Mouse (Mus musculus) E14TG2a.4 (cell line): Measurements from ENCODE around the gene Galnt9.

Experiments
- H3K27me3 ChIP-seq: 2 replicates; pipeline ENCODE4 v1.6.1; 2014; ENCODE audit warnings: low read length, control low read depth; ENCODE audit not compliant: insufficient read depth
- H3K36me3 ChIP-seq: 2 replicates; pipeline ENCODE4 v1.6.1; 2014; ENCODE audit warnings: low read length, control low read depth; ENCODE audit not compliant: insufficient read depth
- H3K4me1 ChIP-seq: replicated peaks from 2 replicates; pipeline ENCODE4 v1.6.1; 2014; ENCODE audit warnings: low read depth, low read length, control low read depth
- H3K4me3 ChIP-seq: replicated peaks from 2 replicates; pipeline ENCODE4 v1.5.1; 2014; ENCODE audit warnings: mild to moderate bottlenecking, low read length
- H3K9me3 ChIP-seq: 2 replicates; pipeline ENCODE4 v1.6.1; 2014; ENCODE audit warnings: low read length, control low read depth
- CTCF ChIP-seq: conservative IDR thresholded peaks from 2 replicates; pipeline ENCODE4 v1.5.1; 2014; ENCODE audit warnings: low read length
- NANOG ChIP-seq: IDR thresholded peaks from 2 replicates; pipeline ENCODE4 v1.6.1; 2014; ENCODE audit warnings: borderline replicate concordance, low read length, mixed read lengths
- POU5F1 ChIP-seq: IDR thresholded peaks from 2 replicates; pipeline ENCODE4 v1.6.1; 2014; ENCODE audit warnings: low read length, borderline replicate concordance

Gene Galnt9

DNA sequence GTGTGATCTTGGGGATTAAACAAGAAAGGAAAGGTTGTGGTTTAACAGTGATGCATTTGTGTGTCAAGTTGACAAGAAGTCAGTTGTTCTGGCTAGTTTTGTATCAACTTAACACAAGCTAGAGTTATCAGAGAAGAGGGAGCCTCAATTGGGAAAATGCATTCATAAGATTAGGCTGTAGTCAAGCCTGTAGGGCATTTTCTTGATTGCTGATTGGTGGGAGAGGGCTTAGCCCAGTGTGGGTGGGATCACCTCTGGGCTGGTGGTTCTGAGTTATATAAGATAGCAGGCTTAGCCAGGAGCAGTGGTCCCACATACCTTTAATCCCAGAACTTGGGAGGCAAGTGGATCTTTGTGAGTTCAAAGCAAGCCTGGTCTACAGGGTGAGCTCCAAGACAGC is 102.2 kb downstream of the Galnt9 start:
- Histone ChIP-seq H3K4me1 (peaks cover under 1% of the 10 kb centered on the region; the same call in 1 of the 2 replicates), H3K4me3 (no peak overlapping the region), H3K27me3 (no peaks in the 10 kb centered on the region), H3K9me3 (peaks cover 32% of the 10 kb centered on the region), H3K36me3 (peaks cover 70% of the 10 kb centered on the region)
- TF ChIP-seq CTCF (no peak), NANOG (no peak), POU5F1 (no peak)

DNA sequence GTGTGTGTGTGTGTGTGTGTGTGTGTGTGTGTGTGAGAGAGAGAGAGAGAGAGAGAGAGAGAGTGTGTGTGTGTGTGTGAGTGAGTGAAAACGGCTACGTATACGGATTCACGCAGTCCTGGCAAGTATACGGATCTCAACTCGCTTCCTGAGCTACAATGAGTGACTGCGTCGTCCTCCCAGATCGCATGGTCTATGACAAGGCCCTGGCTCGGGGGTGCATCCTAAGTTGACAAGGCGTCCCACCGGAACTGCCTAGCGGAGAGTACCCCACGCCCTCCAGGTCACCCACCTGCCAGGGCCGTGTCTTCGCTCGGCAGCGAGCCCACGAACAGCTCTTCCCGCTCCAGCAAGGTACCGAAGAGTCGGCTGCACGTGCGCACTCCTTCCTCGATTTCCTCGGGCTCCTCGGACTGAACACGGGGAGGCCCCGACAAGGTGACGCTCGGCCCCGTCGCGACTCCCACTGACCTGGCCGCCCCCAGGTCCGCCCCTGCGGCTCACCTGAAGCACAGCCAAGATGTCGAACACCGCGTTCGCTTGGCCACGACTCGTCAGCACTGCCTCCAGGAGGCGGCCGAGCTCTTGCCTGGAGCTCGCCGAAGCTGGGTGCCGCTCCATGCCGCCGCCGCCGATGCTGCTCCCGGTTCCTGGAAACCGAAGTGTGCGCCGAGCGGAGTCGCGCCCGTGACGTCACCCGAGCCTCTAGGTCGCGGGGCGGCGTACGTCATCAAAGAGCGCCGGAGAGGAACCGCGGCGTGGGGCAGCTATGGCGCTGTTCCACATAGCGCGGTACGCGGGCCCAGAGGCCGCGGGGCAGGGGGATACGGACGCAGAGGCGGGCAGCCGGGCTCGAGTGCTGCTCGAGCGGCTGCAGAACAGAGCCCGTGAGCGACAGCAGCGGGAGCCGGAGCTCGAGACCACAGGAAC is 108.8 kb downstream of the Galnt9 start, which contains the start of the genes Noc4l and Ddx51:
Gene Noc4l (minus strand): TSS at position 699 of the 930 bp plus-strand sequence.
Gene Ddx51 (plus strand): TSS at position 733 of the 930 bp plus-strand sequence.
- Histone ChIP-seq H3K4me1 (peaks cover 27% of the 10 kb centered on the region), H3K27me3 (no peaks in the 10 kb centered on the region), H3K9me3 (no peaks in the 10 kb centered on the region), H3K4me3 (peak within 1 kb of the TSS; percentile 99), H3K36me3 (peaks cover 81% of the 10 kb centered on the region)
- TF ChIP-seq POU5F1 (no peak), CTCF (no peak), NANOG (no peak)

DNA sequence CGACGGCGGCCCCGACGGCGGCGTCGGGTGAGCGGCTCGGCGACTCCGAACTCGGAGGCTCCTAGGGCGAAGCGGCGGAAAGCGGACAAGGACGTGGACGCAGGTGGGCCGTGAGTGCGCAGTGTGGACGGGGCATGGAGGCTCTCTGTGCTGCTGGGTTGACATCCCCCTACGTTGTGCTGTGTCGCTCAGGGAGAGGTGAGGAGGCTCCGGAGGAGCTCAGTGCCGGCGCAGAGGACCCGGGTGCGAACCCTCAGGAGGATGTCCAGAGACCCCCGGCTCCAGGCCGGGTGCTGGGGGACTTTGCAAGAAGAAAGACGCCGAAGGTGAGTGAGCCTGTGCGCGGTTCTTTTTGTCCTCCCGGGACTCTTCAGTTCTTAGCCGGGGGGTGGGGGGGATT is 109.5 kb downstream of the Galnt9 start:
- Histone ChIP-seq H3K4me1 (peaks cover 27% of the 10 kb centered on the region), H3K27me3 (no peaks in the 10 kb centered on the region), H3K36me3 (peaks cover 81% of the 10 kb centered on the region), H3K4me3 (peak overlapping the region; percentile 99), H3K9me3 (no peaks in the 10 kb centered on the region)
- TF ChIP-seq POU5F1 (no peak), CTCF (no peak), NANOG (no peak)

DNA sequence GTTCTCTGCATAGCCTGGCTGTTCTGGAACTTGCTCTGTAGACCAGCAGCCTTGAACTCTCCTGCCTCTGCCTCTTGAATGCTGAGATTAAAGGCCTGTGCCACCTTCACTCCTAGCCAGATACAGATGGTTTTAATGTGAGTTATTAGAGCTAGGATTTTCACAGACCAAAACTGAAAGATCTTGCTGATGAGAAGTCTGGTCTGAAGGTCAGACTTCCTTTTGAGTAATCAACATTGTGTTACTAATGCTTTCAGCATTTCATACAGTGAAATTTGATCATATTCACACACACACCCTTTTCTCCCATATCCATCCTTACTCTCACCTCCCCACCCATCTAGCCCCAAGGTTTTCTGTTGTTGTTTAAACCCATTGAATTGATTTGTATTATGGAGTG is 115.5 kb downstream of the Galnt9 start:
- Histone ChIP-seq H3K27me3 (no peaks in the 10 kb centered on the region), H3K9me3 (no peaks in the 10 kb centered on the region), H3K36me3 (peaks cover 97% of the 10 kb centered on the region), H3K4me1 (peaks cover 7% of the 10 kb centered on the region), H3K4me3 (no peak overlapping the region)
- no peak for TF ChIP-seq POU5F1
- no peak for TF ChIP-seq CTCF
- no peak for TF ChIP-seq NANOG

DNA sequence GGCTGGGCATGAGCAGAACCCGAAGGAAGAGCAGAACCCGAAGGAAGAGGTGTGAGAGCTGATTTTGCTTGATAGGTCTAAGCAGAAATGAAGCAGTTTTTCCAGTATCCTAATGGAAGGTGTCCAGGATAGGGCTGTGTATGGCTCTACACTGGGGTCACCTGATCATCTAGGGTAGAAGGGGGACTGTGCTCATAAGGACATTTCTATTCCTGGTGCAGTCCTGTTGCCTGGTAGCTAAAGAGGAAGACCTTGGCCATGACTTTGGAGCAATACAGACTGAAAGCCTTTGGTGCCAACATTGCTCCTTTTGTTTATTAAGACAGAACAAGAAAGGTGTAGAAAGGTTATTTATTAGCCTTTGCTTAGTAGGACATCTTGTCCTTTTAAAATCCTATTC is 119.9 kb downstream of the Galnt9 start:
- H3K36me3 ChIP-seq: peaks cover 97% of the 10 kb centered on the region
- no peaks in the 10 kb centered on the region for H3K9me3 ChIP-seq
- H3K4me1 ChIP-seq: peaks cover 9% of the 10 kb centered on the region; the same call in 1 of the 2 replicates
- H3K27me3 ChIP-seq: no peaks in the 10 kb centered on the region
- no peak for TF ChIP-seq CTCF
- no peak for TF ChIP-seq NANOG
- H3K4me3 ChIP-seq: no peak overlapping the region

DNA sequence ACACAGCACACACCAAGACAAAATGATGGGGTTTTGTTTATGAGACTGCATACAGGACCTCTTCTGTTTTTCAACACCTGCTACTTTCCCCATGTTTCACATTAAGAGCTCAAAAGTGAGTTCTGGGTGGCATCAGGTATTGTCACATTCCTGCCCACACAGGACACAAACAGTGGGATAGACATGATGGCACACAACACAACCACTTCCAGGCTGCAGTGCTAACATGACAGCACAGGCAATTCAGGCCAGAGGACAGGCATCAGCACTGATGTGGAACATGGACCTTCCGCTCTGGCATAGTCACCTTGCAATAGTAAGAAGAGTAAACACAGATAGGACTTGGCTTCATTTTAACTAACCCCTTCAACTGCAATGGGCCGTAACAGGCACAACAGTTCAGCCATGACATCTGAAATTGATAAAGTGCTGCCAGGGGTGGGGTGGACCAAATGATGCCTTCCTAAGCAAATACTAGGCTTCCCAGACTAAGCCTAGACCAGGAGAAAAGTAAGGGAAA is 120.7 kb downstream of the Galnt9 start:
- no peaks in the 10 kb centered on the region for H3K27me3 ChIP-seq
- peaks cover 97% of the 10 kb centered on the region for H3K36me3 ChIP-seq
- no peak for TF ChIP-seq POU5F1
- no peak for TF ChIP-seq NANOG
- no peak for TF ChIP-seq CTCF
- peaks cover 9% of the 10 kb centered on the region; the same call in 1 of the 2 replicates for H3K4me1 ChIP-seq
- H3K4me3 ChIP-seq: no peak overlapping the region
- no peaks in the 10 kb centered on the region for H3K9me3 ChIP-seq

DNA sequence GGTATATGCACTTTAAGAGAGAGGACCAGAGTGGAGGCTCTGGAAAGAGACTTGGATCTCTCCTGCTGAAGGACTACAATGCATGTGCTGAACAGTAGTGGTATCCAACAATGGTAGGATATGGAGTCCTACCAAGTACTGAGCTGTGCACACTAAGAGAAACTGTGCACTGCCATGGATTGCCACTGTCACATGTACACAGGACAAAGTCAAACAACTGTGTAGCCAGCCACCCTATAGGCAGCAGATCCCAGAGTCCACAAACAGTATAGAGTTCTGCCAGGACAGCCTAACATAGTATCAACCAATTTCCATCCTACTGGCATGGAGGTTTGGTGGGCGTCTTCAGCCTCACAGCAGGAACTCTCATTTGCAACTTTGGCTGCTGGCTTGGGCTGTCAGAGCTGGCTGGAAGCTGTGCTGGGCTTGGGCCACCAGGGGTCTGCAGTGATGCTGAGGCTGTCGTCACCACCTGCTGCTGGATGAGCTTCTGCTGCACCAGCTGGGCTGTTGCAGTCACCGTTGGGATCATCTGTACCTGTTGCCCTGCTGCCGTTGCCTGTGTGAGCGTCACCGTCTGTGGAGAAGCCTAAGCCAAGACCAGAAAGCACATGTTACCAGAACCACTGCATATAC is 121.4 kb downstream of the Galnt9 start:
- TF ChIP-seq CTCF (0 out of 2 replicates have a peak, but pooled peaks have one; percentile 10), NANOG (no peak)
- Histone ChIP-seq H3K4me3 (no peak overlapping the region), H3K36me3 (peaks cover 97% of the 10 kb centered on the region), H3K27me3 (no peaks in the 10 kb centered on the region), H3K4me1 (peaks cover 9% of the 10 kb centered on the region; the same call in 1 of the 2 replicates), H3K9me3 (no peaks in the 10 kb centered on the region)
